Mouse (Mus musculus) stomach, embryonic 14.5 days (tissue): ENCODE measurements around the gene Arl2. TPM values are rescaled to one million over a fixed set of nuclear protein-coding genes. Genes with fewer than 3 reads are reported as not detected.
"Not testable (repeated sequence)": the region's sequence is repeated elsewhere in the genome, so short reads cannot be mapped to it uniquely, and the experiment has no call there.

Source experiments
- ATAC-seq: fragments of 200-750 bp; cut with Nextera tagmentation; 2 replicates; pipeline ENCODE4 v1.8.0; 2017; ENCODE audit warnings: low read depth, moderate TSS enrichment; ENCODE audit not compliant: insufficient number of reproducible peaks, insufficient read depth, low FRiP score
- H3K27ac ChIP-seq: fragments of 300-500 bp; sonication (generic); 2 replicates; pipeline ENCODE4 v1.5.1; 2014; ENCODE audit warnings: mild to moderate bottlenecking, low read length, moderate library complexity, mixed read lengths
- H3K27me3 ChIP-seq: fragments of 300-500 bp; sonication (generic); 2 replicates; pipeline ENCODE4 v1.6.1; 2014; ENCODE audit warnings: low read length, control low read depth, mixed read lengths; ENCODE audit not compliant: control insufficient read depth, insufficient read depth
- H3K36me3 ChIP-seq: fragments of 300-500 bp; sonication (generic); 2 replicates; pipeline ENCODE4 v1.6.1; 2014; ENCODE audit warnings: mild to moderate bottlenecking, control low read depth, low read length, moderate library complexity, mixed read lengths; ENCODE audit not compliant: control insufficient read depth, insufficient read depth
- H3K4me1 ChIP-seq: fragments of 300-500 bp; sonication (generic); 2 replicates; pipeline ENCODE4 v1.6.1; 2014; ENCODE audit warnings: low read length, control low read depth, mixed read lengths; ENCODE audit not compliant: control insufficient read depth, insufficient read depth
- H3K4me2 ChIP-seq: fragments of 300-500 bp; sonication (generic); replicated peaks from 2 replicates; pipeline ENCODE4 v1.6.1; 2014; ENCODE audit warnings: low read depth, low read length, control low read depth
- H3K4me3 ChIP-seq: fragments of 300-500 bp; sonication (generic); 2 replicates; pipeline ENCODE4 v1.5.1; 2014; ENCODE audit warnings: low read depth, low read length, control low read depth
- H3K9ac ChIP-seq: fragments of 300-500 bp; sonication (generic); replicated peaks from 2 replicates; pipeline ENCODE4 v1.6.1; 2014; ENCODE audit warnings: low read depth, mild to moderate bottlenecking, control low read depth, low read length, moderate library complexity, mixed read lengths
- H3K9me3 ChIP-seq: fragments of 300-500 bp; sonication (generic); 2 replicates; pipeline ENCODE4 v1.6.1; 2016; ENCODE audit warnings: low read depth, low read length, control low read depth; ENCODE audit not compliant: control insufficient read depth
- WGBS: fragments of 180-500 bp; shearing (Covaris S2); extraction: QIAGEN DNeasy Blood & Tissue Kit; methylation state at CpG from one replicate; pipeline ENCODE4 v1.1.7; 2014; 5-methylcytosine and 5-hydroxymethylcytosine counted together
- polyA plus RNA-seq: library from polyadenylated mRNA; unstranded; fragments of >200 nt; fragmentation: Nextera tagmentation; extraction: Ambion mirVana; gene quantifications from 2 replicates; pipeline ENCODE4 v1.2.1, GENCODE M21; 2014

Arl2 gene
- polyA plus RNA-seq, 1 experiment from 2014 or later, result 107 TPM

DNA sequence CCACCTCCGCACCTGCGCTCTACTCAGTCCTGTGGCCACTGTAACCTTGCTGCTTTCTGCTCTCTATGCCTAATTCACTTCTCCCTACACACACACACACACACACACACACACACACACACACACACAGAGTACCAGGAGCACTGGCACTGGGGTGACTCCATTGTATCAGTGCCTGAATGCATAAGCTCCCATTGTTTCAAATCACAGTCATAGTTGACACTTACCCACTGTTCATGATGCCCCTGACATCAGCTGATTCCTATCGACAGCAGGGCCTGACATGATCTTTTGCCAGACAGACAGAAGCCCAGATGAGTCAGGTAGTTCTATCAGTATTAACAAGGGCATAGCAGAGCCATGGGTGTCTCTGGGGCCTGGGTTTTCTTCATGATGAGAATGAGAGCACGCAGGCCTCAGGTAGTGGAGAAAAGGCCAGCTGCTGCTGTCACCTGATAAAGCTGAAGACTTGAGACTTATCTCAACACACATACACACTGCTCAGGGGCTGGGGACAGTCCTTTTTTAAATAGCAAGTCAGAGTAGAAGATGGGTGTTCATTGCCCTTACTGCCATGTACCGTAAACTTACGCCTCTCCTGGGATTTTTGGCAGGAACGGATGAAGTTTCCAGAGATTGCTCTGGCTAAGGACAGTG lies 9.0 kb downstream of the Arl2 start:
- ATAC-seq, result no peak
- Histone ChIP-seq H3K4me1 (0 out of 2 replicates have a peak, but pooled peaks cover 2% of the 10 kb centered on the region), H3K27me3 (no peaks in the 10 kb centered on the region), H3K9me3 (no peaks in the 10 kb centered on the region), H3K4me3 (no peak overlapping the region), H3K36me3 (peaks cover 13% of the 10 kb centered on the region; the same call in 1 of the 2 replicates), H3K4me2 (no peak overlapping the region), H3K27ac (no peak overlapping the region), H3K9ac (no peak overlapping the region)
- WGBS, result 83% methylated on average over 7 of the region's 7 CpGs

DNA sequence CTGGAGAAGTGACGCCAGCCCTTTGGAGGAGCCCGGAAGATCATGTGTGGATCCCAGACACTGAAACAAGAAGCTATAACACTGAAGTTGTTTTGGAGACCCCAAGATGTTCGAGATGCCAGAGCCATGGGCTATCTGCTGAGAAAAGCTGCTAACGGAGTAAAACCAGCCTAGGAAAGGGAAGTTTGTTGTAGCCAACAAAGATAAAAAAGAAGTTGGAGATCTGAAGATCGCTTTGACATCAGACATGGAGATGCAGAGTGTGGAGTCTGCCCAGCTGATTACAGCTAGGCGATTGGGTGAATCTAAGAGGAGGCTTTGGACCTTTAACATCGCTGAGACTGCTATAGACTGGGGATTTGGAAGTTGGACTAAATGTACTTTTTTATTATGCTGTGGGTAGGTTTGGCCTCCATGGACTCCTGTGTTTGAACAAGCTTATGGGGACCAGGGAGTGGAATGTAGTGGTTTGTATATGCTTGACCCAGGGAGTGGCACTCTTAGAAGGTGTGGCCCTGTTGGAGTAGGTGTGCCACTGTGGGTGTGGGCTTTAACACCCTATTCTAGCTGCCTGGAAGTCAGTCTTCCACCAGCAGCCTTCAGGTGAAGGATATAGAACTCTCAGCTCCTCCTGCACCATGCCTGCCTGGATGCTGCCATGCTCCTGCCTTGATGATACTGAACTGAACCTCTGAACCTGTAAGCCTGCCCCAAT lies 10.8 kb downstream of the Arl2 start:
- not testable (repeated sequence) for H3K9ac ChIP-seq, H3K4me3 ChIP-seq, H3K36me3 ChIP-seq, H3K4me2 ChIP-seq, H3K4me1 ChIP-seq, ATAC-seq, H3K27me3 ChIP-seq, H3K27ac ChIP-seq, H3K9me3 ChIP-seq
- WGBS, result 73% methylated on average over 7 of the region's 7 CpGs

DNA sequence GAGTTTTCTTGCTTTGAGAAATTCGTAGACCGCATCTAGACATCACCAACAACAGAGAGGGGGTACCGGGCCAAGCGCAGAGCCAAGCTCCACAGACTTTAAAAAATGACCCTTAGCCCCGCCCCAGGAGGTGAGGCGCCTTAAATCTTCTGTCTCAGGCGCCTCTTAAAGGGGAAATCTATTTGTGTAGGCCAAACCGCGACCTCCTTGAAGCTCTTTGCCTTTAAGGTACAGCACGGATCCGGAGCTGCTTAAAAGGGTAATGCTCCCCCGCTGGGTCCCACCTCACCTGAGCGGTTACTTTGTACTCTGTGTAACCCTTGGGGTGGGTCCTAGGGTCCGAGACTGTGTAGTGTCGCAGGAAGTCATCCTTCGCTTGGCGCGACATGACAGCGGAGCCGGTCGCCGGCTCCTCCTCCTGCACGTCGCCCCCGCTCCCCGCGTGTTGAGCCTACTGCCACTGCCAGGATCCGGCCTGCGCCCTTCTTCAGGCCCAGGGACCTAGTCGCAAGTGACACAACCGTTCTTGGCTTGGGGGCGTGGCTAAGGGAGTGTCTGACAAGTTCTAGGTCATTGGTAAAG lies 13.5 kb downstream of the Arl2 start, which contains the start of gene Snx15:
Gene Snx15, minus strand, starts transcription at position 545 of the 582 bp plus-strand sequence.
- no peaks in the 10 kb centered on the region for H3K36me3 ChIP-seq
- no peaks in the 10 kb centered on the region for H3K9me3 ChIP-seq
- H3K4me3 ChIP-seq, result peak within 1 kb of the TSS; percentile 30
- H3K4me1 ChIP-seq, result 0 out of 2 replicates have a peak, but pooled peaks cover 6% of the 10 kb centered on the region
- H3K27ac ChIP-seq, result peak within 1 kb of the TSS; percentile 29; the same call in 1 of the 2 replicates
- peak within 1 kb of the TSS; percentile 31 for H3K9ac ChIP-seq
- ATAC-seq, result peak; percentile 91
- WGBS, result under 1% methylated on average over 32 of the region's 32 CpGs
- no peaks in the 10 kb centered on the region for H3K27me3 ChIP-seq
- peak within 1 kb of the TSS; percentile 47 for H3K4me2 ChIP-seq

- no peak overlapping the region for H3K9ac ChIP-seq
These were observed 14.4 kb downstream of the Arl2 start for GRCm38 (mm10) chr19:6126789-6127580.

DNA sequence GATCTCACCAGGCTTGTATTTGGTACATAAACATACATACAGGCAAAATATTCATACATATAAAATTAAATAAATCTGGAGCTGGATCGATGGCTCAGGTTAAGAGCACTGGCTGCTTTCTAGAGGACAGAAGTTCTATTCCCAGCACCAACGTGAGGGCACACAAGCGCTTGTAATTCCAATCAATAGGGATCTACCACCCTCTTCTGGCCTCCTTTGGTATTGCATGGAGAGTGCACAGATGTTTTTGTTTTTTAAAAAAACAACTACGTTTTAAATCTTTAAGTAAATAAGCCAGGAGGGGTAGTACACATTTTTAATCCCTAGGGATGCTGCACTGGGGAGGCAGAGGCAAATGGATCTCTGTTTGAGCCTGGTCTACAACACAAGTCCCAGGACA lies 15.1 kb downstream of the Arl2 start:
- 33% methylated on average over 4 of the region's 4 CpGs for WGBS
- no peak for ATAC-seq
- no peaks in the 10 kb centered on the region; the same call in 1 of the 2 replicates for H3K36me3 ChIP-seq
- H3K27me3 ChIP-seq, result no peaks in the 10 kb centered on the region
- no peak overlapping the region for H3K27ac ChIP-seq
- 0 out of 2 replicates have a peak, but pooled peaks cover 6% of the 10 kb centered on the region for H3K4me1 ChIP-seq
- no peaks in the 10 kb centered on the region for H3K9me3 ChIP-seq
- H3K9ac ChIP-seq, result no peak overlapping the region
- H3K4me2 ChIP-seq, result no peak overlapping the region
- no peak overlapping the region for H3K4me3 ChIP-seq

More at GRCm38 (mm10) chr19:6126789-6127580, 14.4 kb downstream of the Arl2 start:
- no peak for ATAC-seq
- 0 out of 2 replicates have a peak, but pooled peaks cover 6% of the 10 kb centered on the region for H3K4me1 ChIP-seq
- peak overlapping the region; percentile 30 for H3K4me3 ChIP-seq
- no peaks in the 10 kb centered on the region for H3K36me3 ChIP-seq
- peak overlapping the region; percentile 47 for H3K4me2 ChIP-seq
- no peaks in the 10 kb centered on the region for H3K9me3 ChIP-seq
- WGBS, result 71% methylated on average over 10 of the region's 10 CpGs
- H3K27ac ChIP-seq, result peak overlapping the region; percentile 29; the same call in 1 of the 2 replicates
- H3K27me3 ChIP-seq, result no peaks in the 10 kb centered on the region

GRCm38 (mm10) chr19:6124898-6125297 lies 16.4 kb downstream of the Arl2 start:
- 77% methylated on average over 2 of the region's 2 CpGs for WGBS

DNA sequence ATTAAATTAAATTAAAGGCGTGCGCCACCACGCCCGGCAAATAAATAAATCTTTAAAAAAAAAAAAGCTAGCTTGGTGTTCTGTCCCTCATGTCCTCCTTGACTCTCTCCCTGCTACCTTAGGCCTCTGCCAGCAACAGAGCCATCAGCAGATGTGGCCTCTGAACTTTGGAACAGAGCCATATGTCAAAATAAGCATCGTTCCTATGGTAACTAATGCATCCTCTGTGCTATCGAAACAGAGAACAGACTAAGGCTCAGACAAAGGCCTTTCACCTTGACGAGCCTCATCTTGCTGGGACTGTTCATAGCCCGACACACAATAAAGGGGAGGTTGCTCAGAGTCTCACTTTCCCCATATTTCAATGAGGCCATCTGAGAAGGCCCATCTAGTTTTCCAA lies 18.0 kb downstream of the Arl2 start:
- no peaks in the 10 kb centered on the region; the same call in 1 of the 2 replicates for H3K36me3 ChIP-seq
- WGBS, result 54% methylated on average over 8 of the region's 8 CpGs
- ATAC-seq, result no peak
- H3K9ac ChIP-seq, result no peak overlapping the region
- no peak overlapping the region for H3K4me2 ChIP-seq
- H3K9me3 ChIP-seq, result no peaks in the 10 kb centered on the region
- peaks cover 8% of the 10 kb centered on the region; the same call in 1 of the 2 replicates for H3K4me1 ChIP-seq
- no peak overlapping the region for H3K4me3 ChIP-seq
- no peak overlapping the region for H3K27ac ChIP-seq
- H3K27me3 ChIP-seq, result no peaks in the 10 kb centered on the region

More at GRCm38 (mm10) chr19:6124898-6125297, 16.4 kb downstream of the Arl2 start:
- H3K27ac ChIP-seq, result no peak overlapping the region
- H3K9me3 ChIP-seq, result no peaks in the 10 kb centered on the region
- no peaks in the 10 kb centered on the region for H3K27me3 ChIP-seq
- H3K4me3 ChIP-seq, result no peak overlapping the region
- H3K36me3 ChIP-seq, result no peaks in the 10 kb centered on the region; the same call in 1 of the 2 replicates
- H3K4me2 ChIP-seq, result no peak overlapping the region
- H3K4me1 ChIP-seq, result 0 out of 2 replicates have a peak, but pooled peaks cover 6% of the 10 kb centered on the region
- no peak overlapping the region for H3K9ac ChIP-seq
- ATAC-seq, result no peak
